Mouse (Mus musculus) olfactory bulb, adult 2 months (tissue): ENCODE data around the gene Cacna1a.

Experiments used
- CTCF ChIP-seq: fragments of 200-500 bp; IDR thresholded peaks from 2 replicates; pipeline ENCODE4 v1.5.1; 2012; ENCODE audit warnings: low read depth, mild to moderate bottlenecking, low read length, moderate library complexity; ENCODE audit not compliant: insufficient read depth
- POLR2A ChIP-seq: fragments of 200-500 bp; IDR thresholded peaks from 2 replicates; pipeline ENCODE4 v1.6.1; 2012; ENCODE audit warnings: mild to moderate bottlenecking, low read depth, low read length, moderate library complexity; ENCODE audit not compliant: insufficient read depth

DNA sequence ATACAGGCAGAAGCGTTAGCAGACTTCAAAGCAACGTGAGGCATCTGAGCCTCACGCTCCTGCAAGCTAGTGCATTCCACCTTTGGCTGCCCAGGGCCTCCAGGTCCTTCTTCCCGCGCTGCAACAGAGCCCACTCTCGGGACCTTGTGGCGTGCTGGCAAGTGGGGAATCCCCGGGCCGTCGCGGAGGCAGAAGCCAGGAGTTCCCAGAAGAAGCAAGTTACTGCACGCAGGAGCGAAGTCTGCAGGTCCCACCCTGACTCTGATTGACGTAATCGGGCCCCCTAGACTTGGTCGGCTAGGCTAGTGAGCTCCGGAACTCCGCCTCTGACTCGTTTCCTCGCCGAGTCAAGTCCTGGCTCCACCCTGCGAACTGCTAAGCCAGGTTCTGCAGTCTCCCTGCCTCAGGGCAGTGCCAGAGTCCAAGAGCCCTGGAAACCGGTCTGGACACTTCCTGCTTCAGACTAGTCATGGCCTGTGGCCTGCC lies 268.4 kb downstream of the Cacna1a start:
- TF ChIP-seq CTCF (no peak), POLR2A (no peak)
